Mouse (Mus musculus): ENCODE results near the gene Prx. TPM values are rescaled to one million over a fixed set of nuclear protein-coding genes. Genes with fewer than 3 reads are reported as not detected.
"Not testable (repeated sequence)": the region's sequence is repeated elsewhere in the genome, so short reads cannot be mapped to it uniquely, and the experiment has no call there.

Gene Prx
- polyA plus RNA-seq, 1 experiment from 2014 or later, result 2.0 TPM

DNA sequence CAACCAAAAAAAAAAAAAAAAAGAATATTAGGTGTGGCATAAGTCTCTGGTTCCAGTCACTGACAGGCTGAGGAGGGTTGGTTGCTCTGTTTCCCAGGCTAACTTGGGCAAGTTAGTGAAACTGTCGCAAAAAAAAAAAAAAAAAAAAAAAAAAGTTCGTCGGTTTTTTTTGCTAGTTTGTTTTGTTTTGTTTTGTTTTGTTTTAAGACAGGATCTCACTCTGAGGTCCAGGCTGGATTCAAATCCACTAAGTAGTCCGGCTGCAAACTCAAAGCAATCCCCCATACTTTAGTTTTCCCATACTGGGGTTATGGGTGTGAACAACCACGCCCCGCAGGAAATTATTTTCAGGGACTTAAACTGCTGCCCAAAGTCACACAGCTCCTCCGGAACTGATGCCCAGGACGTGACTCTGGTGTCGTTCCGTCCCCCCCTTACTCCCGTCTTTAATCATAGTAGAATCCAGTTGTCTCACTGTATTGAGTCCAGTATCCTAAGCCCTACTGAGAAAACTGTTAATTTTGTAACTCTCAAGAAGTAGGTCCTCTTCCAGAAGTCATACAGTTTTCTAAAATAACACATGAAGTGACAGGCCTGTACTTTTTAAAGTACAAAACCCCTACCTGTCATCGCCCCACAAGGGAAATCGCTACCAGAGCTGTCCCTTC lies 12.9 kb upstream of the Prx start:
- peaks cover 48% of the 10 kb centered on the region for H3K4me1 ChIP-seq
- H3K4me3 ChIP-seq, result peak overlapping the region; percentile 85
- no peaks in the 10 kb centered on the region for H3K9me3 ChIP-seq
- peak overlapping the region; percentile 71 for H3K4me2 ChIP-seq
- WGBS, result 4% methylated on average over 13 of the region's 13 CpGs
- H3K9ac ChIP-seq, result peak overlapping the region; percentile 95
- no peak for ATAC-seq (ENCODE audit: extremely low read depth, insufficient number of reproducible peaks, low FRiP score, low TSS enrichment)
- H3K36me3 ChIP-seq, result peaks cover 17% of the 10 kb centered on the region
- H3K27ac ChIP-seq (replicated peaks), result peak overlapping the region; percentile 99
- H3K27me3 ChIP-seq (replicated peaks), result no peaks in the 10 kb centered on the region

DNA sequence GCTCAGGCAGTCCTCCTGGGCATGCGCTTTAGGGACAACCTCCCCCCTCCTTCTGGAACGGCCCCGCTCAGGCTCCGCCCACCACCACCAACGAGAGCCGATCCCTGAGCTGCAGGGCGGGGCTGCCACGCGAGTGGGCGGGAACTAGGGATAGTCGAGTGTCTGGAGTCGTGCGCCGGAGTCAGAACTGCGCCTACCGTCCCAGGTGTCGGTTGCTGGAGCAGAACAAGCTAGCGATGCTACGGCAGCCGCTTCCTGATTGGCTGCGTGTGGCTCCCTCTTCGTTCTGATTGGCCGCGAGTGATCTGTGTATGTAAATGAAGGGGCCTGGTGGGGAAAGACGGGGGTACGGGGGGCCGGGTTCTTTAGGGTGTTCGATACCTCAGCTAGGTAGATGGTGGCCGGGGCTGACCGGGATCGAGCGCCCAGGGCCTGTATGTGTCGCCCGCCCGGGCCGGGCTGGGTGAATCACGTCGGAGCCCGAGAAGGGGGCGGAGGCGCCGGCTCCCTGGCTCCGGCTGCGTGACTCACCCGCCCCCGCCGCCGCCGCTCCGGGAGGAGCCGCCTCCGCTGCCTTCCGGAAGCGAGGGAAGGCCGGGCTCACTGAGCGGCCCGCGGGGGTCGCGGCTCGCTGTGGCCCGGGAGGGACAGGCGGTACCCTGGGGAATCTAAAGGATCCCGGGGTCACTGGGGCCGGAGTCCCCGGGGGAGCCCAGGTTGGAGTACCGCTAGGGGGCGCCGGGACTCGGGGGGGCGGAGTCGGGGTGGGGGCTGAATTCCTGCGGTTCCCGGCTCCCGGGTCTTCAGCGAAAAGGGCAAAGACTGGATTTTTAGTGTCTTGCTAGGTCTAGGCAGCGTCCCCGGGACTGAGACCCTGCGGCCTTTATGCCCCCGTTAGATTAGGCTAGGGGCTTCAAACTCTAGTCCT lies 12.1 kb upstream of the Prx start, which contains the start of gene Sertad1:
Sertad1 (plus strand) TSS at position 141 of the 928 bp plus-strand sequence.
- under 1% methylated on average over 77 of the region's 80 CpGs for WGBS
- Histone ChIP-seq H3K27ac (replicated peaks) (peak within 1 kb of the TSS; percentile 99), H3K4me3 (peak within 1 kb of the TSS; percentile 85), H3K4me2 (peak within 1 kb of the TSS; percentile 71), H3K36me3 (peaks cover 17% of the 10 kb centered on the region), H3K4me1 (peaks cover 49% of the 10 kb centered on the region), H3K9ac (peak within 1 kb of the TSS; percentile 95), H3K27me3 (replicated peaks) (no peaks in the 10 kb centered on the region), H3K9me3 (no peaks in the 10 kb centered on the region)
- peak; percentile 82 for ATAC-seq (ENCODE audit: extremely low read depth, insufficient number of reproducible peaks, low FRiP score, low TSS enrichment)

- 3% methylated on average over 13 of the region's 13 CpGs for WGBS
These were observed 11.3 kb upstream of the Prx start for GRCm38 (mm10) chr7:27487740-27488268.

GRCm38 (mm10) chr7:27489270-27489869 lies 9.8 kb upstream of the Prx start:
- H3K27ac ChIP-seq (replicated peaks), result peak overlapping the region; percentile 98
- H3K4me3 ChIP-seq, result peak overlapping the region; percentile 47
- WGBS, result 89% methylated on average over 25 of the region's 25 CpGs
- peak overlapping the region; percentile 80; the same call in 1 of the 2 replicates for H3K9ac ChIP-seq
- no peak for ATAC-seq (ENCODE audit: extremely low read depth, insufficient number of reproducible peaks, low FRiP score, low TSS enrichment)
- peak overlapping the region; percentile 71 for H3K4me2 ChIP-seq
- H3K36me3 ChIP-seq, result peaks cover 17% of the 10 kb centered on the region
- peaks cover 57% of the 10 kb centered on the region for H3K4me1 ChIP-seq
- H3K27me3 ChIP-seq (replicated peaks), result no peaks in the 10 kb centered on the region
- H3K9me3 ChIP-seq, result no peaks in the 10 kb centered on the region

More at GRCm38 (mm10) chr7:27487740-27488268, 11.3 kb upstream of the Prx start:
- H3K4me2 ChIP-seq, result peak overlapping the region; percentile 71
- peak overlapping the region; percentile 99 for H3K27ac ChIP-seq (replicated peaks)
- H3K9me3 ChIP-seq, result no peaks in the 10 kb centered on the region
- H3K4me1 ChIP-seq, result peaks cover 52% of the 10 kb centered on the region
- no peak for ATAC-seq (ENCODE audit: extremely low read depth, insufficient number of reproducible peaks, low FRiP score, low TSS enrichment)
- peaks cover 17% of the 10 kb centered on the region for H3K36me3 ChIP-seq
- H3K27me3 ChIP-seq (replicated peaks), result no peaks in the 10 kb centered on the region
- peak overlapping the region; percentile 85 for H3K4me3 ChIP-seq
- peak overlapping the region; percentile 95 for H3K9ac ChIP-seq

DNA sequence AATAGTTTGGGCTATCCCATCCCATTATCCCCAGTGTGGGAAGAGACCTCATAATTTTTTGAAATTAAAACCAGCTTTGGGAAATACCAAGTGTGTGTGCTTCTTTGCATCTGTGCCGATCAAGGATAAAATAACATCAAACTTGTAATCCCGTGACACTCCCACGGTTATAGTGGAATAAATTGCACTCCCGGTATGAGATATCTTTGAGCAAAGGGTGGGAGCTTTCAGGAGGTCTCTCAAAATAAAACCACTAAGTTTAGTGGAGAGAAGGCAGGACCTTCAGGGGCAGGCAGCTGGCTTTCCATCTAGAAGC lies 8.9 kb upstream of the Prx start:
- H3K4me1 ChIP-seq, result peaks cover 57% of the 10 kb centered on the region
- peak overlapping the region; percentile 80 for H3K9ac ChIP-seq
- no peaks in the 10 kb centered on the region for H3K27me3 ChIP-seq (replicated peaks)
- H3K9me3 ChIP-seq, result no peaks in the 10 kb centered on the region
- no peak for ATAC-seq (ENCODE audit: extremely low read depth, insufficient number of reproducible peaks, low FRiP score, low TSS enrichment)
- peak overlapping the region; percentile 71 for H3K4me2 ChIP-seq
- 22% methylated on average over 4 of the region's 4 CpGs for WGBS
- peak overlapping the region; percentile 47 for H3K4me3 ChIP-seq
- H3K36me3 ChIP-seq, result peaks cover 17% of the 10 kb centered on the region
- peak overlapping the region; percentile 98 for H3K27ac ChIP-seq (replicated peaks)

- Histone ChIP-seq H3K4me1 (peaks cover 53% of the 10 kb centered on the region), H3K9me3 (no peaks in the 10 kb centered on the region)
- under 1% methylated on average over 31 of the region's 33 CpGs for WGBS
These were observed 8.4 kb upstream of the Prx start for GRCm38 (mm10) chr7:27490543-27491329.

DNA sequence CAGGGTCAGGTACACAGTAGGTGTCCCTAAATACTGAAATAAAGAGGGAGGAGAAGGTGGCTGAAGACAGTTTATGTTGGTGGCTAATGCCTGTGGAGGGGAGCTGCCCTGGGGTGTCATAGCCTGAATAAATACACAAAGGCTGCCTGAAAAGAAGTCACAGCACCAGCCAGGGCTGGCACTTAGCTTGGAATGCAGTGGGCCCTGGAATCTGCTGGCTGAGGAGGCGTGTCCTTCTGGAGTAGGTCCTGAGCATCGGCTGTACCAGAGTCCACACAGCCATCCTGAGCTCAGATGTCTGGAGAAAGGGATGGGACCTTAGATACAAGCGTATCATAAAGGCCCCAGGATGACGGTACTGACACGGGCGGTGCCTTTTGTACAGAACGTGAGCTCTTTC lies 7.3 kb upstream of the Prx start:
- Histone ChIP-seq H3K4me2 (peak overlapping the region; percentile 71), H3K36me3 (peaks cover 17% of the 10 kb centered on the region), H3K9ac (peak overlapping the region; percentile 80), H3K9me3 (no peaks in the 10 kb centered on the region), H3K4me1 (peaks cover 53% of the 10 kb centered on the region), H3K27ac (replicated peaks) (peak overlapping the region; percentile 98), H3K27me3 (replicated peaks) (no peaks in the 10 kb centered on the region), H3K4me3 (no peak overlapping the region)
- 41% methylated on average over 7 of the region's 7 CpGs for WGBS
- ATAC-seq (ENCODE audit: extremely low read depth, insufficient number of reproducible peaks, low FRiP score, low TSS enrichment), result no peak

More at GRCm38 (mm10) chr7:27490543-27491329, 8.4 kb upstream of the Prx start:
- H3K27ac ChIP-seq (replicated peaks), result peak overlapping the region; percentile 98
- H3K36me3 ChIP-seq, result peaks cover 17% of the 10 kb centered on the region
- peak; percentile 78 for ATAC-seq (ENCODE audit: extremely low read depth, insufficient number of reproducible peaks, low FRiP score, low TSS enrichment)
- peak overlapping the region; percentile 80 for H3K9ac ChIP-seq
- H3K27me3 ChIP-seq (replicated peaks), result no peaks in the 10 kb centered on the region
- peak overlapping the region; percentile 47 for H3K4me3 ChIP-seq
- peak overlapping the region; percentile 71 for H3K4me2 ChIP-seq

DNA sequence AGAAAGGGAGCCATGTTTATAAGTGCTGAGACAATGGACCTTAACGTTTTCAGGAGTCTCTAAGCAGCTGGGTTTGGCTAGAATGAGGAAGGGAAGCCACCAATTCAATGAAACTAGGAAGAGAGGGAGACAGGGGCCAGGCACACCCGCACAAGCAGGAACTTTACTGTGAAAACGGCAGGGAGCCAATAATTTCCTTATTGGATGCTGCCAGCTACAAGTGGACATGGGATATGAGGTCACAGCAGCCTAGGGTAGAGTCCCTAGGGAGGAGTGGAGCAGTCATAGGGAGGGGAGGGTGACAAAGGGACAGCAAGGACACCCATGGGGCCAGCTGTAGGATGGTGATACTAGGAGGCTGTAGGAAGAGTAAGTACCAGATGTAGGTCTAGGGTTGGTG lies 6.1 kb upstream of the Prx start:
- Histone ChIP-seq H3K4me1 (peaks cover 58% of the 10 kb centered on the region), H3K9me3 (no peaks in the 10 kb centered on the region), H3K4me2 (no peak overlapping the region), H3K27ac (replicated peaks) (no peak overlapping the region), H3K27me3 (replicated peaks) (no peaks in the 10 kb centered on the region), H3K9ac (no peak overlapping the region), H3K36me3 (peaks cover 17% of the 10 kb centered on the region), H3K4me3 (no peak overlapping the region)
- ATAC-seq (ENCODE audit: extremely low read depth, insufficient number of reproducible peaks, low FRiP score, low TSS enrichment), result no peak
- WGBS, result 64% methylated on average over 3 of the region's 3 CpGs

GRCm38 (mm10) chr7:27493450-27493849 lies 5.7 kb upstream of the Prx start:
- WGBS, result 69% methylated on average over 5 of the region's 5 CpGs
- no peak for ATAC-seq (ENCODE audit: extremely low read depth, insufficient number of reproducible peaks, low FRiP score, low TSS enrichment)
- Histone ChIP-seq H3K4me3 (no peak overlapping the region), H3K9me3 (no peaks in the 10 kb centered on the region), H3K4me2 (no peak overlapping the region), H3K36me3 (peaks cover 17% of the 10 kb centered on the region), H3K27ac (replicated peaks) (no peak overlapping the region), H3K27me3 (replicated peaks) (no peaks in the 10 kb centered on the region), H3K9ac (no peak overlapping the region), H3K4me1 (peaks cover 54% of the 10 kb centered on the region)

DNA sequence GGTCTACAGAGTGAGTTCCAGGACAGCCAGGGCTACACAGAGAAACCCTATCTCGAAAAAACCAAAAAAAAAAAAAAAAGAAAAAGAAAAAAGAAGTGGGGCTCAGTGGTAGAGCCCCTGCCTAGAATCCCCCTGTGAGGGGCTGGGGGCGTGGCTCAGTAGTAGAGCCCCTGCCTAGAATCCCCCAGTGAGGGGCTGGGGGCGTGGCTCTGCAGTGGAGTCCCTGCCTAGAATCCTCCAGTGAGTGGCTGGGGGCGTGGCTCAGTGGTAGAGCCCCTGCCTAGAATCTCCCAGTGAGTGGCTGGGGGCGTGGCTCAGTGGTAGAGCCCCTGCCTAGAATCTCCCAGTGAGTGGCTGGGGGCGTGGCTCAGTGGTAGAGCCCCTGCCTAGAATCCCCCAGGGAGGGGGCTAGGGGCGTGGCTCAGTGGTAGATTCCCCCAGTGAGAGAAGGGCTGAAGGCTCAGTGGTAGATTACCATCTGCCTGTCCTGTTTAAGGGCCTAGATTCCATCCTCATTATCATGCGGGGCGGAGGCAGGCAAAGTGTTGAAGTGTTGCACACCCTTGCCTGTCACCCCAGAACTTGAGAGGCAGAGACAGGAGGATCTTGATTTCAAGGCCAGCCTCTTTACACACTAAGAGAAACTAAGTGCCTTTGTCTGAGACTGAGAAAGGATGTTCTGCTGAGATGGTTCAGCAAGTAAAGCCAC lies 4.3 kb upstream of the Prx start:
- 79% methylated on average over 9 of the region's 9 CpGs for WGBS
- not testable (repeated sequence) for H3K27me3 ChIP-seq (replicated peaks); H3K9me3 ChIP-seq; H3K36me3 ChIP-seq; H3K9ac ChIP-seq; H3K4me2 ChIP-seq; H3K4me3 ChIP-seq; ATAC-seq (ENCODE audit: extremely low read depth, insufficient number of reproducible peaks, low FRiP score, low TSS enrichment); H3K27ac ChIP-seq (replicated peaks)
- peaks cover 40% of the 10 kb centered on the region for H3K4me1 ChIP-seq
